Mouse (Mus musculus) cerebellum, adult 9-11 months (tissue): ENCODE measurements around the gene Plekha3.

Source experiments
- DNase-seq: peaks from one replicate; pipeline ENCODE4 v3.0.0; 2022

Gene Plekha3

GRCm38 (mm10) chr2:76674725-76675427 is at the start of gene Plekha3:
Plekha3 (plus strand) TSS chr2:76675281.
- peak; percentile 88 for DNase-seq

DNA sequence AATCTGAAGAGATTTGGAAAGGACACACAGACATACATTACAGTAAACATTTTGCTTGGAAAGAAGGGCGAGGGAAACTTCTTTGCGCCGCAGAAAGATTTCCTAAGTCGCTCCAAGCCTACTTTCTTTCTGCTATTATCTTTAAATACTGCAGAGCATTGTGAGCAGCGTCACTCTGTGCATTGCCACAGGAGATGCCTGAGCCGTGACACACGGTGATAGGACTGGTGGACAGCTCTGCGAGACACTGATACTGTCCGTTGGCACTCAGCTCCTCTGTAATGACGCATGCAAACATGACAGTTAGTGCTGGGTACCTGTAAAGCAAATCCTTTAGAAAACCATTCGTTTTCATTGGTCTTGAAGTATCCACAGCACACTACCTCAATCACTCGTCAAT is 44.8 kb upstream of the Plekha3 start:
- DNase-seq = no peak

DNA sequence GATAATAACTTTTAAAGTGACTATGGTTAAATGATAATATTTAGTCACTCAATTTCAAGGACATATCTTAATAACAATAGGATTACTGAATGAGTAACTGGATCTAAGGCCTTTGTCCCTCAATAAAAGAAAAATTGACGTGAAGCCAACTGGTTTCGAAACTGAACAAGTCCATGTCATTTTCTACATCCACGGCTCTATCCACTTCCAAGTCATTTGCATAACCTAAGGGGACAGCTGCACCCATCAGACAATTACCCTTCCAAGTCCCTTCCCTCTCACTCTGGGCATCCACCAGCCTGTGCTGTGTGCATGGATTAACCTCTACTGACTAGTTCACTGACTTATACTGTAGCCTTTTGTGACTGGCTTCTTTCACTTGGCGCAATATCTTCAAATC is 43.5 kb upstream of the Plekha3 start:
- no peak for DNase-seq

- no peak for DNase-seq
Measured at GRCm38 (mm10) chr2:76639637-76640036, 35.4 kb upstream of the Plekha3 start.

DNA sequence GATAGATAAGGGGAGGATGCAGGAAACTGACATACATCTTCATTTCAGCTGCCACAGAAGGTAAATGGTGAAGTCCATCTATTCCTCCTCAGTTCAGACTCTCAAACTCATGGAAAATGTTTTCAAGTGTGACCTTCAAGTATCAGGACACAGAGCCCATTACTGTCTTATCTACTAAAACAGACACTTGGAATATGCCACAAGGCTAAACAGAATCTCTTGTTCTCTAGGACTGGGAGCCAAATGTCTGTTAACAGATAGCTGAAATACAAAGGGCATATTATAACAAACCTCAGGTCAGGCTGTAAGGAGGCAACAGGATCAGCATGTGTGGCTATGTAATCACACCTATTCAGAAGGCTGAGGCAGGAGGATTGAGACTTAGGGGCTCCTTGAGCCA is 31.3 kb upstream of the Plekha3 start:
- no peak for DNase-seq

- no peak for DNase-seq
Measured at GRCm38 (mm10) chr2:76647441-76647869, 27.6 kb upstream of the Plekha3 start.

GRCm38 (mm10) chr2:76647883-76648570 is 27.1 kb upstream of the Plekha3 start, which contains the start of the genes Prkra and Pjvk:
Prkra (minus strand) TSS chr2:76648015.
Pjvk (plus strand) TSS chr2:76648476.
- peak; percentile 98 for DNase-seq

GRCm38 (mm10) chr2:76648666-76649141 is 26.4 kb upstream of the Plekha3 start:
- DNase-seq = peak; percentile 56

- no peak for DNase-seq
Measured at GRCm38 (mm10) chr2:76653070-76653469, 22.0 kb upstream of the Plekha3 start.

GRCm38 (mm10) chr2:76654646-76655045 is 20.4 kb upstream of the Plekha3 start:
- no peak for DNase-seq

DNA sequence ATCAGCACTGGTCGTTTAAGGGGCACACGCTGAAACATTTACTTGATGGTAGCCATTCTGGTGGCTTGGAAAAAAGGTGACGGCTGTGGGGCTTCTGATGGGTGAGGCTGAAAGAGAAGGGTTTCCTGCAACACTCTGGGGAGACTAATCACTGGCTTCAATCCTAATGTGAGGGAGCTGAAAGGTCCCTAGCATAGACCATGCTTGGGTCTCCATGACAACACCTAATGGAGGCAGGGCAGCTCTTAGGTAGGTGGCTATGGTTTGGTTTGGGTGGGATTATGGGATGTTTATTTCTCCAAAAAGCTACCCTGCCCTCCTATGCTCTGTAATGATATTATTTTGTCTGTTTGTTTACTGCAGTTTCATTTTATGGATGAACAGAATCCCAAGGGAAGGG is 19.6 kb upstream of the Plekha3 start:
- no peak for DNase-seq

DNA sequence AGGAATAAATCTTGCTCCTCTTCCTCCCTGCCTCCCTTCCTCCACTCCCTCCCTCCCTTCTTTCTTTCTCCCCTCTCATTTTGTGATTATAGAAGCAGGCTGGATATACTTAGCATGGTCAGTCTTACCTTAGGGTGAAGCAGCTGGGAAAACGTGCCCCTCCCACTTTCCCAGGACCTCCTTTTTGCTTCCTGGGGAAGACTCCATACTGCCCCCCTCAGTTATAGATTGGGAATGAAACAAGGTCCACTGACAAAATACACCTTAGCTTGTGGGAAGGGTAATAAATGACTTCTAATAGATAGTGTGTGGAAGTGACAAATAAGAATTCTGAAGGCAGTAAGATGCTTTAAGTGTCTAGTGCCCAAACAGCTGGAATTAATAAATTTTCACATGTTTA is 19.1 kb upstream of the Plekha3 start:
- no peak for DNase-seq

DNA sequence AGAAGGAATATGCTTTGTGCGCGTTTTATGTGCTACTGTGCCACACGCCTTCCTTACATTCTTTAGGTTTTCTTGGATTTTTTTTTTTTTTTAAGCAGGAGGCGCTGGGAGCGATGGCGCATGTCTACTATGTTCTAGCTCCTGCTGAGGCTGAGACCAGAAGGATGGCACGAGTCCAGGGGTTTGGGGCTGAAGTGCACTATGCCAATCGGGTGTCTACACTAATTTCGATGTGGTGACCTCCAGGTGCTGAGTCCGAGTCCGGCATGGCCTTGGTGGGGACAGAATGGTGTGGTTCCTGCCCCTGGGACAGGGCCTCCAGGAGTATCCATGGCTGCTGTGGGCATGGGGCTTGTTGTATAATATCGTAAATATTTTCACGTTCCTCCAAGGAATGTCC is 16.5 kb upstream of the Plekha3 start:
- no peak for DNase-seq

DNA sequence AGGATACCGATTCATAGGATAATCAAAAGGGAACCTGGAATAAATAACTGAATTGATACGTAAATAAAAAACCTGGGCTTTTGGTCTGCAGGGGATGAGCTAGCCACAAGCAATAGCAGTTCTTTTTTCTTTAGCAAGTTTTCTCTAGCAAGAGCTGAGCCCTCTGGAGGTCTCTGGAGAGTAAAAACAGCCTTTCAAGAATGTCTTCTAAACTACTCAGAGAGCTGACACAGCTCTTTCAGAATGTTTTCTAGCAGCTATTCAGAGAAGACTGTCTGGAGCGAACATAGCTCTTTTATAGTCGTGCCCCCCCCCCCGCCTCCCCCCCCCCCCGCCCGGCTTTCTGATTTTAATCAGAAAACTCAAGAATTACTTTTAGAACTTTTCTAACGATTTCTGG is 15.7 kb upstream of the Plekha3 start:
- DNase-seq = no peak

DNA sequence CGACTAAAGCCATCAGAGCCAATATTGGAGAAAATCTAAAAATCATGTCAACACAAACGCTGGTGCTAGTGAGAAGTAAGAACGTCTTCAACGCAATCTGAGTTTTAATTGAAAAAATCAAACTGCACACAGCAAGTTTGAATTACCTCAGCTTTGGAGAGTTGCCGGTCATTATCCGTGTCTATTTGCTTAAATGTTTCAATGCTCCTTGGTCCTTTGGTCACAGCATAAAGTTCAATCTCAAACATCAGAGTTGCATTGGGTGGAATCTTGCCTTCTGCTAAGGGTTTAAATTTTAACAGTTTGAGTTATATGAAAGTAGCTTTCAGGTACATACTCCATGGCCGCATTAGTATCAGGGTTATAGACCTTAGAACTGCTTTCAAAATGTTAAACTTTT is 9.6 kb upstream of the Plekha3 start:
- no peak for DNase-seq

DNA sequence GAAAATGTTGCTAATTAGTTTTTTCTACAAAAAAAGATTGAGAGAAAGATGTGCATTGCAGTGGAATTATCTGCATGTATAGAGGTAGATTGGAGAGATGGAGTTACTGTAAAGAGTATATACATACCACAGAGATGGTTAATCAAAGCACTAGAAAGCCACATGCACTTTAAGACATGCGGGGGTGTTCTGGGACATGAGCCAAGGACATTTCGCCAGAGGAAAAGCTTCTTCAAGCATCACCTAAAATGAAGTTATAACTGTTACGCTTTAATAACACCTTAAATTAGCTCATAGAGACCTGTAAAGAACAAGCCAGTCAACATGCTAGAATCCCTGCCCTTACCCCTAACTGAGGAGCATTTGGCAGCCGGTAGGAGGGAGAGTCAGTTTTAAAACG is 7.9 kb upstream of the Plekha3 start:
- DNase-seq = no peak

- no peak for DNase-seq
Measured at GRCm38 (mm10) chr2:76671641-76672040, 3.4 kb upstream of the Plekha3 start.

DNA sequence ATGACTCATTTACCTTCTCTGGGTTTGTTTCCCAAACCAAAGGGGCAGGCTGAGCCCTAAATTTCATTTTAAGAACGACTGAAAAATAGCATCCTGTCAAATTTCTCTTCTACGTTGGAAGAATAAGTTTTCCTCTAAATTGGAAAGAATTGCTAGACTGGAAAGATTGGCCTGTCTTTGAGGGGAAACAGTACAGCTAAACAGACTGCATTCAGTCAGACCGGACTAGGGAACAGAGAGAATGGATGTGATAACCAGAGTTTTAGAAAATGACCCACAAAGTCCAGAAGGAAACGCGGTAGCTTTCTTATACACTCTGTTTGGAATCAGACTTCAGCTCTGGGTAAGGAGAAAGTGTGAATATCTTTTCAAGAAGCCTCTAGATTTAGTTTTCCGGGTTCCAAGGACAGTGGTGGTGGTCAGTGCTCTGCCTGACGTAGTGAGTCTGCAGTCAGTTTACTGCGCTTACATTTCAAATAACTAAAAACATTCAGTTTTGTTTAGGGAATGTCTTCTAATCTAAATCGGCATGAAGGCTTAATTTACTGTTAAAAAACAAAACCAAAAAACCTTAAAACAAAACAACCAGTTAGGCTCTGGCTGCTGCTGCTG is 2.8 kb upstream of the Plekha3 start:
- peak; percentile 11 for DNase-seq

- DNase-seq = peak; percentile 95
Measured at GRCm38 (mm10) chr2:76672966-76673392, 2.1 kb upstream of the Plekha3 start, which contains the start of gene Fkbp7. Fkbp7 (minus strand) TSS chr2:76673116.

GRCm38 (mm10) chr2:76673472-76674081 is 1.5 kb upstream of the Plekha3 start:
- peak; percentile 28 for DNase-seq

GRCm38 (mm10) chr2:76675451-76675850 is 370 bp downstream of the Plekha3 start:
- DNase-seq = peak; percentile 55

DNA sequence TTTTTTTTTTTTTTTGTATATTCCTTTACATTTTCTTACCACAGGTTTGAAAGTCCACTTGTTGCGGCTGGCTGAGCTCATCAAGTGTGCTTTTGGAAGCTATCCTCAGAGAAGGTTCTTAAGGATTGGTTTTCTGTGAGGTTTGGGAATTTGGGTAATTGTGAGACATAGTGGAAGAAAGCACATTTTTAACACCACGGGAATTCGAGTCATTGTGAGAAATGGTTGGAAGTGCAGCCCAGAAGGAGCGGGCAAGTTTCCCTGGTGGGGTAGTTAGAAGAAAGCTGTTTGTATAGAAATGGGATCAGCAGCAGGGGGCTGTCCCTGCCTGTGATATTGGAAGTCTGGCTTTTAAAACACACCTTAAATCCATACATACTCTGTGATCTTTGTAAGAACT is 868 bp downstream of the Plekha3 start:
- peak; percentile 26 for DNase-seq
